Mouse (Mus musculus): ENCODE results near the gene Gm21719.
"Not testable (repeated sequence)": the region's sequence is repeated elsewhere in the genome, so short reads cannot be mapped to it uniquely, and the experiment has no call there.

Gm21719 gene

GRCm38 (mm10) chrY:6682772-6683171 lies at the start of gene Gm21719:
Gm21719 (minus strand) TSS chrY:6682872.
- not testable (repeated sequence) for DNase-seq
